Mouse (Mus musculus): ENCODE measurements around the gene Csf1. TPM values are rescaled to one million over a fixed set of nuclear protein-coding genes. Genes with fewer than 3 reads are reported as not detected.

Csf1 gene
- polyA plus RNA-seq, 1 experiment = 46.3 TPM

DNA sequence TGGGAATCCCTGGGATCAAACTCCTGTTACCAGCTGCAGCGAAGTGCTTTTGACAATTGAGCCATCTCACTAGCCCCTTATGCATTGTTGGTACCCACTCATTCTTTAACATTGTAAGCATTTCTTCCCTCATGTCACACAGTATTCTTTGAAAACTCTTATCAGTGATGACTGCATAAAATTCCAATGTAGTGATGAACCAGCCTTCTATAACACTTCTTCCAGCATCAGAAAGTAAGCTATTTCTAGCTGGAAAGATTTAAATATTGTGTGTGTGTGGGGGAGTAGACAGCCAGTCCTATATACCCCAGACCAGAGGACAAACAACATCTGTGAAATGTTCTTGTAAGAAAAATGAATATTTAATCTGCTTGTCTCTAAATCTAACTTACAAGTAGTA, 26.9 kb downstream of the Csf1 start:
- Histone ChIP-seq H3K4me1 (ENCODE audit: control insufficient read depth, insufficient read depth, insufficient read length) (no peaks in the 10 kb centered on the region), H3K27ac (ENCODE audit: insufficient read depth, low read length) (no peak overlapping the region), H3K27me3 (ENCODE audit: control insufficient read depth, insufficient read depth, low read length) (no peaks in the 10 kb centered on the region), H3K4me3 (ENCODE audit: extremely low read depth, insufficient read depth, insufficient read length) (no peak overlapping the region), H3K36me3 (ENCODE audit: control insufficient read depth, insufficient read depth, low read length) (no peaks in the 10 kb centered on the region)
- WGBS = 94% methylated on average over 1 of the region's 1 CpGs
- TF ChIP-seq POLR2A (IDR thresholded peaks at IDR 0.05; ENCODE audit: low read depth, low read length) = no peak
- no peak for TF ChIP-seq CTCF (IDR thresholded peaks at IDR 0.05; ENCODE audit: extremely low read depth, insufficient read depth, insufficient read length, insufficient replicate concordance)
- DNase-seq (ENCODE audit: low read depth in 1 of 2, low spot score in 2 of 2) = no peak

DNA sequence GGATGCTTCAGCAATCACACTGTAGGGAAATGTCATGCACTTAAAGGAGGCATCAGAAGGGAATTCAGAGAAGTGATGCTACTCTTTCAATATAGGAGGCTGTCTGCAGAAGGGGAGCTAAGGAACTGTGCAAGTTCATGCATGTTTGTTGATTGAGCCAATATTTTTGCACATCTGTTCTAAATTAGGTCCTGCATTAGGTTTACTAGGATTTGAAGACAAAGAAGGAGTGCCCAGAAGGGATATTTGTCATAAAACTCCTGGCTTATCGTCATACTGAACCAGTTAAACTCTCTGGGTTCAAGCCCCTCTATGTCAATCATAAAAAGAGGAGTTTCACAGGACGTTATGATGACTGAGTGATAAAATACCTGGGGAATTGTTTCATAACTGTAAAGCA, 30.0 kb downstream of the Csf1 start:
- WGBS = 80% methylated on average over 2 of the region's 2 CpGs
- TF ChIP-seq POLR2A (IDR thresholded peaks at IDR 0.05; ENCODE audit: low read depth, low read length) (no peak), CTCF (IDR thresholded peaks at IDR 0.05; ENCODE audit: extremely low read depth, insufficient read depth, insufficient read length, insufficient replicate concordance) (no peak)

GRCm38 (mm10) chr3:107728509-107728908, 31.8 kb downstream of the Csf1 start:
- TF ChIP-seq POLR2A (IDR thresholded peaks at IDR 0.05; ENCODE audit: low read depth, low read length) (no peak), CTCF (IDR thresholded peaks at IDR 0.05; ENCODE audit: extremely low read depth, insufficient read depth, insufficient read length, insufficient replicate concordance) (no peak)
- WGBS = 81% methylated on average over 1 of the region's 1 CpGs
- H3K4me1 ChIP-seq (ENCODE audit: control insufficient read depth, insufficient read depth, insufficient read length) = no peaks in the 10 kb centered on the region

More for the DNA sequence above, 30.0 kb downstream of the Csf1 start:
- Histone ChIP-seq H3K27ac (ENCODE audit: insufficient read depth, low read length) (no peak overlapping the region), H3K36me3 (ENCODE audit: control insufficient read depth, insufficient read depth, low read length) (no peaks in the 10 kb centered on the region), H3K4me3 (ENCODE audit: extremely low read depth, insufficient read depth, insufficient read length) (no peak overlapping the region), H3K4me1 (ENCODE audit: control insufficient read depth, insufficient read depth, insufficient read length) (no peaks in the 10 kb centered on the region), H3K27me3 (ENCODE audit: control insufficient read depth, insufficient read depth, low read length) (no peaks in the 10 kb centered on the region)
- DNase-seq (ENCODE audit: low read depth in 1 of 2, low spot score in 2 of 2) = no peak

GRCm38 (mm10) chr3:107715971-107716370, 44.3 kb downstream of the Csf1 start:
- Histone ChIP-seq H3K27me3 (ENCODE audit: control insufficient read depth, insufficient read depth, low read length) (no peaks in the 10 kb centered on the region), H3K4me3 (ENCODE audit: extremely low read depth, insufficient read depth, insufficient read length) (no peak overlapping the region), H3K36me3 (ENCODE audit: control insufficient read depth, insufficient read depth, low read length) (no peaks in the 10 kb centered on the region), H3K4me1 (ENCODE audit: control insufficient read depth, insufficient read depth, insufficient read length) (no peaks in the 10 kb centered on the region), H3K27ac (ENCODE audit: insufficient read depth, low read length) (no peak overlapping the region)
- no peak for DNase-seq (ENCODE audit: low read depth in 1 of 2, low spot score in 2 of 2)
- TF ChIP-seq POLR2A (IDR thresholded peaks at IDR 0.05; ENCODE audit: low read depth, low read length) = no peak
- no peak for TF ChIP-seq CTCF (IDR thresholded peaks at IDR 0.05; ENCODE audit: extremely low read depth, insufficient read depth, insufficient read length, insufficient replicate concordance)
- 73% methylated on average over 1 of the region's 1 CpGs for WGBS

More at GRCm38 (mm10) chr3:107728509-107728908, 31.8 kb downstream of the Csf1 start:
- Histone ChIP-seq H3K4me3 (ENCODE audit: extremely low read depth, insufficient read depth, insufficient read length) (no peak overlapping the region), H3K27me3 (ENCODE audit: control insufficient read depth, insufficient read depth, low read length) (no peaks in the 10 kb centered on the region), H3K36me3 (ENCODE audit: control insufficient read depth, insufficient read depth, low read length) (no peaks in the 10 kb centered on the region), H3K27ac (ENCODE audit: insufficient read depth, low read length) (no peak overlapping the region)
- DNase-seq (ENCODE audit: low read depth in 1 of 2, low spot score in 2 of 2) = no peak

DNA sequence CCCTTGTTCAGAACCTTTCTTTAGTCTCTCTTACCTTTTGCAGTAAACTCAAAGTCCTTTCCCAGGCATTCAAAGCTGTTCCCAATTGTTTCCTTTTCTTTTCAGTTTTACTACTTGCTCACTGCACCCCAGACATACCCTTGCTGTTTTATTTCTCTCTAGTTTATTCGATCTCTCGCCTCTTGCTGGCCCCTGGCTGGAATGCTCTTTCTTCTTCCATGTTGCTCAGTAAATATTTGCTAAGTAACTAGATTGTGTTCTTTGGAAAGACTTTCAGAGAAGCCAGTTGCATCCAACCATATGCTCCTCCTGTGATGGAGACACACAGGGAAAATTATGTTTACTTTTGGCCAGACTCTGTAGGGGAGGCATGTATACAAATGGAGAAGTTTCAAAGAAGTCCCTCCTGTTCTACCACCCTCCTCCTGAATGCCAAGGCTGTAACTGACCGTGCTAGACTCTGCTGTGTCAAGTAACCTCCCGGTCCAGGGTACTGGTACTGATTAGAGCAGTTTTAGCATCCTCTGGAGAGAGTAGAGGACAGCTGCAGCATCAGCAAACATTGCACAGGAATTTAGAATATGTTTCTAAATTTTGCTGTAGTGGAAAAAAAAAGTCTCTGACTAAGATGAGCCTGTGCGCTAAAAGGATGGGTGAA, 45.9 kb downstream of the Csf1 start:
- Histone ChIP-seq H3K4me1 (ENCODE audit: control insufficient read depth, insufficient read depth, insufficient read length) (no peaks in the 10 kb centered on the region), H3K4me3 (ENCODE audit: extremely low read depth, insufficient read depth, insufficient read length) (no peak overlapping the region), H3K36me3 (ENCODE audit: control insufficient read depth, insufficient read depth, low read length) (no peaks in the 10 kb centered on the region), H3K27ac (ENCODE audit: insufficient read depth, low read length) (no peak overlapping the region), H3K27me3 (ENCODE audit: control insufficient read depth, insufficient read depth, low read length) (no peaks in the 10 kb centered on the region)
- DNase-seq (ENCODE audit: low read depth in 1 of 2, low spot score in 2 of 2) = no peak
- 88% methylated on average over 5 of the region's 5 CpGs for WGBS
- no peak for TF ChIP-seq CTCF (IDR thresholded peaks at IDR 0.05; ENCODE audit: extremely low read depth, insufficient read depth, insufficient read length, insufficient replicate concordance)
- no peak for TF ChIP-seq POLR2A (IDR thresholded peaks at IDR 0.05; ENCODE audit: low read depth, low read length)

DNA sequence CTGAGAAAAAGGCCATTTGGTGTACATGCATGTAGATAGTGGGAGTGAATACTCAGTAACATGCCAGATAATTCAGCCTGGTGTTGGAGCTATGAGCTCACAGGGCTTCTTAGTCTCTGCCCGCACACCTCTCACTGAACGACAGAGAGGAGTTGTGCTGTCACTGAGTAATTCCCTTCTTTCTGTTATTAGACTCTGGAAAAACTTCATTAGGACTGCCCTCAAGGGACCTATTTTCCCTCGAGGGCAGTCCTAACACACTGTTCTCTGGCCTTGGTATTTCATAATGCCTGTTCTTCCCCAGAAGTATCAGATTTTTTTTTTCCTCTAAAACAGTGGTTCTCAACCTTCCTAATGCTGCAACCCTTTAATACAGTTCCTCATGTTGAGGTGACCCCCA, 48.2 kb downstream of the Csf1 start:
- H3K4me1 ChIP-seq (ENCODE audit: control insufficient read depth, insufficient read depth, insufficient read length) = no peaks in the 10 kb centered on the region
- H3K4me3 ChIP-seq (ENCODE audit: extremely low read depth, insufficient read depth, insufficient read length) = no peak overlapping the region
- H3K36me3 ChIP-seq (ENCODE audit: control insufficient read depth, insufficient read depth, low read length) = no peaks in the 10 kb centered on the region
- DNase-seq (ENCODE audit: low read depth in 1 of 2, low spot score in 2 of 2) = no peak
- TF ChIP-seq CTCF (IDR thresholded peaks at IDR 0.05; ENCODE audit: extremely low read depth, insufficient read depth, insufficient read length, insufficient replicate concordance) = no peak
- TF ChIP-seq POLR2A (IDR thresholded peaks at IDR 0.05; ENCODE audit: low read depth, low read length) = no peak
- no peak overlapping the region for H3K27ac ChIP-seq (ENCODE audit: insufficient read depth, low read length)
- 78% methylated on average over 3 of the region's 3 CpGs for WGBS
- no peaks in the 10 kb centered on the region for H3K27me3 ChIP-seq (ENCODE audit: control insufficient read depth, insufficient read depth, low read length)

GRCm38 (mm10) chr3:107709156-107709555, 51.1 kb downstream of the Csf1 start:
- TF ChIP-seq CTCF (IDR thresholded peaks at IDR 0.05; ENCODE audit: extremely low read depth, insufficient read depth, insufficient read length, insufficient replicate concordance) (no peak), POLR2A (IDR thresholded peaks at IDR 0.05; ENCODE audit: low read depth, low read length) (no peak)

More at GRCm38 (mm10) chr3:107709156-107709555, 51.1 kb downstream of the Csf1 start:
- H3K4me1 ChIP-seq (ENCODE audit: control insufficient read depth, insufficient read depth, insufficient read length) = no peaks in the 10 kb centered on the region
- H3K27me3 ChIP-seq (ENCODE audit: control insufficient read depth, insufficient read depth, low read length) = no peaks in the 10 kb centered on the region
- H3K4me3 ChIP-seq (ENCODE audit: extremely low read depth, insufficient read depth, insufficient read length) = no peak overlapping the region
- no peaks in the 10 kb centered on the region for H3K36me3 ChIP-seq (ENCODE audit: control insufficient read depth, insufficient read depth, low read length)
- H3K27ac ChIP-seq (ENCODE audit: insufficient read depth, low read length) = no peak overlapping the region
- no peak for DNase-seq (ENCODE audit: low read depth in 1 of 2, low spot score in 2 of 2)
- WGBS = 88% methylated on average over 3 of the region's 3 CpGs
